Mouse (Mus musculus) forebrain, embryonic 15.5 days (tissue): ENCODE results near the gene Gm21976. TPM values are rescaled to one million over a fixed set of nuclear protein-coding genes. Genes with fewer than 3 reads are reported as not detected.
A peak's percentile ranks its signal among the peaks of the same experiment; 100 is the strongest.

Source experiments
- ATAC-seq: fragments of 200-750 bp; cut with Nextera tagmentation; replicated peaks from 2 replicates; pipeline ENCODE4 v1.8.0; 2017; ENCODE audit warnings: mild to moderate bottlenecking, moderate TSS enrichment, moderate library complexity
- H3K27ac ChIP-seq: fragments of 300-500 bp; sonication (generic); replicated peaks from 2 replicates; pipeline ENCODE4 v1.5.1; 2015; ENCODE audit warnings: mild to moderate bottlenecking, inconsistent platforms
- H3K27me3 ChIP-seq: fragments of 300-500 bp; sonication (generic); 2 replicates; pipeline ENCODE4 v1.6.1; 2015; ENCODE audit warnings: inconsistent platforms
- H3K36me3 ChIP-seq: fragments of 300-500 bp; sonication (generic); 2 replicates; pipeline ENCODE4 v1.6.1; 2015; ENCODE audit warnings: mild to moderate bottlenecking, inconsistent platforms
- H3K4me1 ChIP-seq: fragments of 300-500 bp; sonication (generic); 2 replicates; pipeline ENCODE4 v1.6.1; 2015; ENCODE audit warnings: inconsistent platforms
- H3K4me2 ChIP-seq: fragments of 300-500 bp; sonication (generic); replicated peaks from 2 replicates; pipeline ENCODE4 v1.6.1; 2015; ENCODE audit warnings: mild to moderate bottlenecking, inconsistent platforms
- H3K4me3 ChIP-seq: fragments of 300-500 bp; sonication (generic); 2 replicates; pipeline ENCODE4 v1.5.1; 2015; ENCODE audit warnings: mild to moderate bottlenecking, inconsistent platforms
- H3K9ac ChIP-seq: fragments of 300-500 bp; sonication (generic); replicated peaks from 2 replicates; pipeline ENCODE4 v1.6.1; 2015; ENCODE audit warnings: mild to moderate bottlenecking, inconsistent platforms
- H3K9me3 ChIP-seq: fragments of 300-500 bp; sonication (generic); 2 replicates; pipeline ENCODE4 v1.6.1; 2016; ENCODE audit warnings: inconsistent platforms
- WGBS: fragments of 180-500 bp; shearing (Covaris S2); methylation state at CpG from one replicate; pipeline ENCODE4 v1.1.7; 2015; ENCODE audit warnings: mixed read lengths; 5-methylcytosine and 5-hydroxymethylcytosine counted together
- polyA plus RNA-seq: library from polyadenylated mRNA; unstranded; fragments of >200 nt; fragmentation: Nextera tagmentation; extraction: Ambion mirVana; gene quantifications from 2 replicates; pipeline ENCODE4 v1.2.1, GENCODE M21; 2015

Gene Gm21976
- polyA plus RNA-seq, 1 experiment from 2014 or later = not detected

- ATAC-seq = no peak
- H3K27ac ChIP-seq = no peak overlapping the region
These were observed 52.4 kb downstream of the Gm21976 start for GRCm38 (mm10) chr13:98332106-98332505.

GRCm38 (mm10) chr13:98336205-98336604 is 56.5 kb downstream of the Gm21976 start:
- Histone ChIP-seq H3K36me3 (no peaks in the 10 kb centered on the region), H3K27me3 (no peaks in the 10 kb centered on the region), H3K4me2 (no peak overlapping the region), H3K27ac (no peak overlapping the region), H3K9me3 (no peaks in the 10 kb centered on the region), H3K4me3 (no peak overlapping the region), H3K4me1 (no peaks in the 10 kb centered on the region), H3K9ac (no peak overlapping the region)
- 92% methylated on average over 1 of the region's 1 CpGs for WGBS
- ATAC-seq = no peak

More at GRCm38 (mm10) chr13:98332106-98332505, 52.4 kb downstream of the Gm21976 start:
- Histone ChIP-seq H3K9ac (no peak overlapping the region), H3K4me3 (no peak overlapping the region), H3K36me3 (no peaks in the 10 kb centered on the region), H3K9me3 (no peaks in the 10 kb centered on the region), H3K4me1 (no peaks in the 10 kb centered on the region), H3K27me3 (no peaks in the 10 kb centered on the region), H3K4me2 (no peak overlapping the region)
- WGBS = 36% methylated on average over 2 of the region's 2 CpGs

- Histone ChIP-seq H3K4me2 (no peak overlapping the region), H3K9ac (no peak overlapping the region), H3K36me3 (no peaks in the 10 kb centered on the region), H3K4me3 (no peak overlapping the region), H3K27me3 (0 out of 2 replicates have a peak, but pooled peaks cover 4% of the 10 kb centered on the region), H3K9me3 (no peaks in the 10 kb centered on the region), H3K4me1 (no peaks in the 10 kb centered on the region), H3K27ac (no peak overlapping the region)
- WGBS = 75% methylated on average over 5 of the region's 5 CpGs
- ATAC-seq = no peak
These were observed 60.8 kb downstream of the Gm21976 start for GRCm38 (mm10) chr13:98340506-98340905.

GRCm38 (mm10) chr13:98349491-98349890 is 69.8 kb downstream of the Gm21976 start:
- Histone ChIP-seq H3K27ac (no peak overlapping the region), H3K36me3 (no peaks in the 10 kb centered on the region), H3K9me3 (no peaks in the 10 kb centered on the region), H3K4me2 (no peak overlapping the region), H3K4me1 (peaks cover 9% of the 10 kb centered on the region), H3K9ac (no peak overlapping the region), H3K4me3 (no peak overlapping the region), H3K27me3 (peaks cover 71% of the 10 kb centered on the region)
- 79% methylated on average over 4 of the region's 4 CpGs for WGBS
- no peak for ATAC-seq

GRCm38 (mm10) chr13:98351527-98351926 is 71.8 kb downstream of the Gm21976 start:
- Histone ChIP-seq H3K36me3 (no peaks in the 10 kb centered on the region), H3K4me3 (no peak overlapping the region), H3K27me3 (peaks cover 67% of the 10 kb centered on the region), H3K4me1 (peaks cover 24% of the 10 kb centered on the region), H3K9ac (no peak overlapping the region), H3K27ac (no peak overlapping the region), H3K9me3 (no peaks in the 10 kb centered on the region), H3K4me2 (no peak overlapping the region)
- ATAC-seq = no peak
- WGBS = 3% methylated on average over 8 of the region's 8 CpGs

- Histone ChIP-seq H3K27ac (no peak overlapping the region), H3K27me3 (peaks cover 71% of the 10 kb centered on the region), H3K4me2 (no peak overlapping the region), H3K9me3 (no peaks in the 10 kb centered on the region), H3K36me3 (no peaks in the 10 kb centered on the region), H3K9ac (no peak overlapping the region), H3K4me3 (no peak overlapping the region), H3K4me1 (peaks cover 24% of the 10 kb centered on the region)
- WGBS = 11% methylated on average over 14 of the region's 14 CpGs
- no peak for ATAC-seq
These were observed 72.8 kb downstream of the Gm21976 start for GRCm38 (mm10) chr13:98352381-98352975.

GRCm38 (mm10) chr13:98353709-98354089 is 74.0 kb downstream of the Gm21976 start:
- no peak for ATAC-seq

GRCm38 (mm10) chr13:98354090-98354801 is 74.6 kb downstream of the Gm21976 start, which contains the start of gene Foxd1:
Gene Foxd1 (plus strand): TSS chr13:98354242.
- Histone ChIP-seq H3K36me3 (no peaks in the 10 kb centered on the region), H3K9me3 (no peaks in the 10 kb centered on the region), H3K27ac (no peak within 1 kb of the TSS), H3K4me1 (peaks cover 24% of the 10 kb centered on the region), H3K27me3 (peaks cover 75% of the 10 kb centered on the region), H3K4me2 (peak within 1 kb of the TSS; percentile 49), H3K9ac (peak within 1 kb of the TSS; percentile 26), H3K4me3 (peak within 1 kb of the TSS; percentile 39)
- WGBS = under 1% methylated on average over 44 of the region's 76 CpGs
- ATAC-seq = peak; percentile 78

More at GRCm38 (mm10) chr13:98353709-98354089, 74.0 kb downstream of the Gm21976 start:
- Histone ChIP-seq H3K9me3 (no peaks in the 10 kb centered on the region), H3K4me3 (peak overlapping the region; percentile 39), H3K4me1 (peaks cover 24% of the 10 kb centered on the region), H3K9ac (no peak overlapping the region), H3K4me2 (peak overlapping the region; percentile 49), H3K27me3 (peaks cover 74% of the 10 kb centered on the region), H3K36me3 (no peaks in the 10 kb centered on the region), H3K27ac (no peak overlapping the region)
- WGBS = 2% methylated on average over 13 of the region's 13 CpGs

- H3K9ac ChIP-seq = peak overlapping the region; percentile 26
- peaks cover 74% of the 10 kb centered on the region for H3K27me3 ChIP-seq
- no peaks in the 10 kb centered on the region for H3K36me3 ChIP-seq
- peak overlapping the region; percentile 39 for H3K4me3 ChIP-seq
- under 1% methylated on average over 93 of the region's 102 CpGs for WGBS
- H3K9me3 ChIP-seq = no peaks in the 10 kb centered on the region
- ATAC-seq = peak; percentile 59
- H3K4me1 ChIP-seq = peaks cover 24% of the 10 kb centered on the region
- no peak overlapping the region for H3K27ac ChIP-seq
- H3K4me2 ChIP-seq = peak overlapping the region; percentile 49
These were observed 75.3 kb downstream of the Gm21976 start for GRCm38 (mm10) chr13:98354871-98355558.

GRCm38 (mm10) chr13:98355559-98356111 is 75.9 kb downstream of the Gm21976 start:
- Histone ChIP-seq H3K27me3 (peaks cover 74% of the 10 kb centered on the region), H3K9ac (no peak overlapping the region; the same call in 1 of the 2 replicates), H3K4me1 (peaks cover 24% of the 10 kb centered on the region), H3K27ac (no peak overlapping the region), H3K4me3 (peak overlapping the region; percentile 39), H3K9me3 (no peaks in the 10 kb centered on the region), H3K4me2 (peak overlapping the region; percentile 49), H3K36me3 (no peaks in the 10 kb centered on the region)
- WGBS = under 1% methylated on average over 77 of the region's 81 CpGs
- 0 out of 2 replicates have a peak, but pooled peaks have one; percentile 34 for ATAC-seq

GRCm38 (mm10) chr13:98356176-98356972 is 76.7 kb downstream of the Gm21976 start:
- no peak for ATAC-seq

More at GRCm38 (mm10) chr13:98356176-98356972, 76.7 kb downstream of the Gm21976 start:
- Histone ChIP-seq H3K36me3 (no peaks in the 10 kb centered on the region), H3K27ac (no peak overlapping the region), H3K9ac (no peak overlapping the region), H3K4me2 (no peak overlapping the region), H3K4me3 (peak overlapping the region; percentile 39), H3K9me3 (no peaks in the 10 kb centered on the region), H3K4me1 (peaks cover 24% of the 10 kb centered on the region), H3K27me3 (peaks cover 74% of the 10 kb centered on the region)
- WGBS = 3% methylated on average over 9 of the region's 9 CpGs
